Mouse (Mus musculus) ES-Bruce4 (cell line): Measurements from ENCODE around the gene Nrtn. TPM values are rescaled to one million over a fixed set of nuclear protein-coding genes. Genes with fewer than 3 reads are reported as not detected.

ENCODE experiments used
- H3K27ac ChIP-seq: 2 replicates; pipeline ENCODE4 v1.5.1; 2012; ENCODE audit warnings: low read length, inconsistent platforms; ENCODE audit not compliant: insufficient read depth
- H3K27me3 ChIP-seq: 2 replicates; pipeline ENCODE4 v1.6.1; 2012; ENCODE audit warnings: mild to moderate bottlenecking, low read length, inconsistent platforms; ENCODE audit not compliant: control insufficient read depth, poor library complexity, insufficient read depth, severe bottlenecking
- H3K36me3 ChIP-seq: 2 replicates; pipeline ENCODE4 v1.6.1; 2012; ENCODE audit warnings: inconsistent platforms, mild to moderate bottlenecking, low read length, moderate library complexity; ENCODE audit not compliant: control insufficient read depth, poor library complexity, insufficient read depth, severe bottlenecking
- H3K4me1 ChIP-seq: one replicate; pipeline ENCODE4 v1.8.1; 2011; ENCODE audit warnings: low read length; ENCODE audit not compliant: control insufficient read depth, insufficient read depth
- H3K4me3 ChIP-seq: 2 replicates; pipeline ENCODE4 v1.5.1; 2011; ENCODE audit warnings: low read depth, mild to moderate bottlenecking, low read length
- H3K9ac ChIP-seq: 2 replicates; pipeline ENCODE4 v1.6.1; 2012; ENCODE audit warnings: low read depth, mild to moderate bottlenecking, inconsistent platforms; ENCODE audit not compliant: poor library complexity, severe bottlenecking
- H3K9me3 ChIP-seq: replicated peaks from 2 replicates; pipeline ENCODE4 v1.6.1; 2012; ENCODE audit warnings: mild to moderate bottlenecking, low read length, inconsistent platforms; ENCODE audit not compliant: control insufficient read depth, poor library complexity, insufficient read depth, severe bottlenecking
- CTCF ChIP-seq: IDR thresholded peaks from one replicate; pipeline ENCODE4 v1.8.1; 2011; ENCODE audit warnings: low read depth, low read length
- EP300 ChIP-seq: IDR thresholded peaks from 2 replicates; pipeline ENCODE4 v1.6.1; 2011; ENCODE audit warnings: low read depth, low read length; ENCODE audit not compliant: insufficient read depth
- POLR2A ChIP-seq: IDR thresholded peaks from one replicate; pipeline ENCODE4 v1.8.1; 2011; ENCODE audit warnings: low read length; ENCODE audit not compliant: insufficient read depth
- polyA plus RNA-seq: library from polyadenylated mRNA; stranded (reverse); fragments of >200 nt; gene quantifications from 2 replicates; pipeline ENCODE4 v1.2.4, GENCODE M21; 2011; ENCODE audit warnings: low read depth; ENCODE audit not compliant: missing spikeins, insufficient read depth, insufficient read length

The Nrtn gene
- polyA plus RNA-seq, 1 experiment: 8.1 TPM

DNA sequence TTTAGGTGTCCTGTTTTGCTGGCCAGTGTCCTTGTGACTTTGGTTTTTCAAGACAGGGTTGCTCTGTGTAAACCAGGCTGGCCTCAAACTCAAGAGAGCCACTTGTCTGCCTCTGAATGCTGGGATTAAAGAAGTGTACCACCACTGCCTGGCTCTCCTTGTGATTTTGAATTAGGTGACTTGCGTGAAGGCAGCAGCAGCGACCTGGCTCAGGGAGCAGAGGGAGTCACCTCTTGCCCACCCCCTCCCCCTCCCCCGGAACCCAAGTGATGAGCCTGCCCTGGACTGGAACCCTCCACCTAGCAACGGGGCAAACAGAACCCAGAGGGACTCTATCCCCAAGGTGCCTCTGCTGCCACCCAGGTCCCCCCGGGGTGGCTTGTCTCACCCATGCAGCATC is 12.6 kb upstream of the Nrtn start, which contains the start of gene Prr22:
Prr22 (plus strand) TSS at position 301 of the 400 bp plus-strand sequence.
- no peaks in the 10 kb centered on the region; the same call in 1 of the 2 replicates for H3K36me3 ChIP-seq
- H3K27me3 ChIP-seq: no peaks in the 10 kb centered on the region
- H3K27ac ChIP-seq: no peak within 1 kb of the TSS
- TF ChIP-seq POLR2A: no peak
- no peak for TF ChIP-seq CTCF
- TF ChIP-seq EP300: no peak
- no peaks in the 10 kb centered on the region for H3K4me1 ChIP-seq
- H3K9me3 ChIP-seq: no peaks in the 10 kb centered on the region
- no peak within 1 kb of the TSS for H3K9ac ChIP-seq
- no peak within 1 kb of the TSS for H3K4me3 ChIP-seq

DNA sequence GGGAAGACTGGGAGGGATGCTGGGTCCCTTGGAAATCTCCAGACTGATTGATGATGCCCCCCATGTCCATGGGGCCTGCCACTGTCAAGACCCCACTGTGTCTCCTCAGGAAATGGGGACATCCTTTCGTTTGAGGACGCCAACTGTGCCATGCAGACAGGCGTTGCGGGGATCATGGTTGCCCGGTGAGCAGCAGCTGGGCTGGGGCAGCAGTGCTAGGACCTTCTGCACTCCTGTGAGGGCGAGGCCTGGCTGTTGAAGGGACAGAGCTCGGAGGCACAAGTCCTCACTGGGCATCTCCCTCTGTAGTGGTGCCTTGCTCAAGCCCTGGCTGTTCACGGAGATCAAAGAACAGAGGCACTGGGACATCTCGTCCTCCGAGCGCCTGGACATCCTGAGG is 11.6 kb upstream of the Nrtn start:
- TF ChIP-seq POLR2A (no peak), EP300 (no peak), CTCF (no peak)
- Histone ChIP-seq H3K27me3 (no peaks in the 10 kb centered on the region), H3K9ac (no peak overlapping the region), H3K4me1 (no peaks in the 10 kb centered on the region), H3K36me3 (no peaks in the 10 kb centered on the region; the same call in 1 of the 2 replicates), H3K27ac (no peak overlapping the region), H3K4me3 (no peak overlapping the region), H3K9me3 (no peaks in the 10 kb centered on the region)

DNA sequence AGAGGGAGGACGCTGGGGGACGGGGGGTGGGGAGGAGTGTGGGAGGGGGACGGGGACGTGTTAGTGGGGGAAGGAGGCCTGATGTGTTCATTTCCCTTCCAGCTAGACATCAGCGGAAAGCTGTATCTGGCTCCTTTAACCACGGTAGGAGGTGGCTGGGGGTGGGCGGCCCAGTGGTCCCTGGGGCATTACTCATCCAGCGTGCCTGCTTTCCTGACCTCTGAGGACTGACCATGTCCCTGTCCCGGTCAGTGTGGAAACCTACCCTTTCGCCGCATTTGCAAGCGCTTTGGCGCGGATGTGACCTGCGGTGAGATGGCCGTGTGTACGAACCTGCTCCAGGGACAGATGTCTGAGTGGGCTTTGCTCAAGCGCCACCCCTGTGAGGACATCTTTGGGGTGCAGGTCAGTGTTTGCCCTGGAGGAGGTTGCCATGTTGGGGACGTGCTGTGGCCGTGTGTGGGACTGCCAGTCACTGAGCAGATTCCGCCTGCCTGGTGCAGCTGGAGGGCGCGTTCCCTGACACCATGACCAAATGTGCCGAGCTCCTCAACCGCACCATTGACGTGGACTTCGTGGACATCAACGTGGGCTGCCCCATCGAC is 10.3 kb upstream of the Nrtn start:
- no peak overlapping the region for H3K27ac ChIP-seq
- no peak overlapping the region for H3K4me3 ChIP-seq
- no peaks in the 10 kb centered on the region for H3K27me3 ChIP-seq
- no peaks in the 10 kb centered on the region; the same call in 1 of the 2 replicates for H3K36me3 ChIP-seq
- no peaks in the 10 kb centered on the region for H3K4me1 ChIP-seq
- H3K9ac ChIP-seq: no peak overlapping the region
- no peak for TF ChIP-seq EP300
- TF ChIP-seq POLR2A: no peak
- no peak for TF ChIP-seq CTCF
- no peaks in the 10 kb centered on the region for H3K9me3 ChIP-seq

DNA sequence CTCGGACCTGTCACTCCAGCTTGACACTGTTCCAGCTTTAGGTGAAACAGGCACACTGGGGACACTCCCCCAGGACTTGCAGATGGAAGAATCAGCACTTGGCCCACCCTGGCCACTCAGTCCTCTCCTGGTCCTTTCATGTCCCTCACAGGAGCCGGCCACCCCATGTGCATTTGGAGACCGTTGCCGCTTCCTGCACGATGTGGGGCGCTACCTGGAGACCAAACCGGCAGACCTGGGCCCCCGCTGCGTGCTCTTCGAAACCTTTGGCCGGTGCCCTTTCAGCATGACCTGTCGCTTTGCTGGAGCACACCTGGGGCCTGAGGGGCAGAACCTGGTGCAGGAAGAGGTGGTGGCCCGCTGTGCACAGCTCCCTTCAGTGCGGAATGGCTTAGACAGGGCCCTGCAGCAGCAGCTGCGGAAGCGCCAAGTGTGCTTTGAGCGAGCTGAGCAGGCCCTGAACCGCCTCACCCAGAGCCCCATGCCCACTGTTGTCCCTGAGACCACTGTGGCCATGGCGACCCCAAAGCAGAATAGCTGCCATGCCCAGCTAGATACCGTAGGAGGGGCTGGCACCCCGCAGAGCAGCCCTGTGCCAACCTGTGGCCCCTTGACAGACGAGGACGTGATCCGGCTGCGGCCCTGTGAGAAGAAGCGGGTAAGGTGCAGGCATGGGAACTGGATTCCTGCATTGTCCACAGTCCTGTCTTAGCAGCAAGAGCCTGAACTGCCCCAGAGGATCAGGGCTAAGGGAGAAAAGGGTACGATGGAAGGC is 9.5 kb upstream of the Nrtn start:
- no peaks in the 10 kb centered on the region for H3K9me3 ChIP-seq
- no peak overlapping the region for H3K9ac ChIP-seq
- H3K27ac ChIP-seq: no peak overlapping the region
- no peak overlapping the region for H3K4me3 ChIP-seq
- no peaks in the 10 kb centered on the region for H3K27me3 ChIP-seq
- H3K4me1 ChIP-seq: no peaks in the 10 kb centered on the region
- no peaks in the 10 kb centered on the region; the same call in 1 of the 2 replicates for H3K36me3 ChIP-seq
- TF ChIP-seq EP300 (no peak), CTCF (no peak)

DNA sequence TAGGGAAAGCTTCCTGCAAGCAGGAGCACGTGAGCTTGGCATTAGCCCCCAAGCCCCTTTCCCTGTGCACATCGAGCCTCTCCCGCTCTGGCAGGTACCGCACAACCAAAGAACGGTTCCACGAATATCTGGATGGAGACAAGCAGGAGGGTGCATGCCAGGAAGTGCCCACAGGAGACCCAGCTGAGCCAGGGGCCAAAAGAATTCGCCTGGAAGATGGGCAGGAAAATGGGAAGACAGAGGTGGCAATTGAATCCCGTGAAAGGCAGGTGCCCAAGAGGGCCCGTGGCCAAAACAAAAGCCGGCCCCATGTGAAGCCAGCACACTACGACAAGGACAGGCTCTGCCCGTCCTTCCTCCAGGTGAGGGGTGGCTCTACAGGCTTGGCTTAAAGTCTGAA is 8.1 kb upstream of the Nrtn start:
- H3K27ac ChIP-seq: no peak overlapping the region
- H3K9ac ChIP-seq: peak overlapping the region; percentile 92
- H3K9me3 ChIP-seq: no peaks in the 10 kb centered on the region
- TF ChIP-seq CTCF (no peak), EP300 (no peak), POLR2A (no peak)
- H3K4me1 ChIP-seq: no peaks in the 10 kb centered on the region
- H3K4me3 ChIP-seq: peak overlapping the region; percentile 92
- H3K27me3 ChIP-seq: no peaks in the 10 kb centered on the region
- no peaks in the 10 kb centered on the region; the same call in 1 of the 2 replicates for H3K36me3 ChIP-seq
